In the genomic region with DNA sequence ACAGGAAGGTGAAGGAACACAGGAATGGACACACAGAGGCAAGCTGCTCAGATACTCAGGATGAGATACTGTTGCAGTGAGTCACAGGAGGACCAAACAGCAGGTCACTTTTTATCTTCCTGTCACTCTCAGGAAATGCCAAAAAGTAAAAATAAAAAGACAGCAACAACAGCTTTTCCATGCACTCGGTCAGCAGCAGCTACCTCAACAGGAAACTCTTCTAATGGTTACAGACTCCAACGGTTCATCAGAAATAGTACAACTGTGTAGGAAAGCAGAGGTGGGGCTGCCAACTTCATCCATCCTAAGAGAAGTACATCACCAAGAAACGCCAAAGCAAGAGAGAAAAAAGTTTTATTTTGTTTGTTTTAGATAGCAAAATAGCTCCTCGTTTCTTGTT, we compare ENCODE assay signal across 8 mouse cellular contexts.
"Had no signal": no experiment of that assay in that cellular context is flagged by ENCODE, and none has a peak within 500 bp of the region (broad histone marks: within the 10 kb centered on the region; RNA-seq: fewer than 3 reads in every experiment).

No protein-coding gene starts in this region.

- ATAC-seq: intestine, postnatal 0 days; liver, embryonic 12.5 days had no signal

- H3K4me2 ChIP-seq: liver, embryonic 12.5 days; midbrain, embryonic 12.5 days; neural tube, embryonic 12.5 days had no signal

- H3K9me3 ChIP-seq: limb, embryonic 15.5 days; liver, embryonic 12.5 days; midbrain, embryonic 12.5 days; neural tube, embryonic 12.5 days had no signal

- H3K9ac ChIP-seq: limb, embryonic 15.5 days; liver, embryonic 12.5 days; lung, embryonic 14.5 days; midbrain, embryonic 12.5 days; neural tube, embryonic 12.5 days had no signal

- H3K36me3 ChIP-seq: limb, embryonic 15.5 days; liver, embryonic 12.5 days; midbrain, embryonic 12.5 days; neural tube, embryonic 12.5 days had no signal

- H3K4me3 ChIP-seq: limb, embryonic 15.5 days; liver, embryonic 12.5 days; midbrain, embryonic 12.5 days; neural tube, embryonic 12.5 days had no signal

- H3K27ac ChIP-seq: liver, embryonic 12.5 days; midbrain, embryonic 12.5 days; neural tube, embryonic 12.5 days; stomach, postnatal 0 days had no signal

- H3K27me3 ChIP-seq: limb, embryonic 15.5 days; liver, embryonic 12.5 days; midbrain, embryonic 12.5 days; neural tube, embryonic 12.5 days had no signal

- H3K4me1 ChIP-seq: liver, embryonic 12.5 days had no signal

- DNase-seq: thymus, postnatal 4 days had no signal
